Mouse (Mus musculus) intestine, embryonic 15.5 days (tissue): ENCODE data around the gene Stk17b. TPM values are rescaled to one million over a fixed set of nuclear protein-coding genes. Genes with fewer than 3 reads are reported as not detected.
"Not testable (repeated sequence)": the region's sequence is repeated elsewhere in the genome, so short reads cannot be mapped to it uniquely, and the experiment has no call there.

Source experiments
- ATAC-seq: fragments of 200-750 bp; cut with Nextera tagmentation; 2 replicates; pipeline ENCODE4 v1.8.0; 2017; ENCODE audit warnings: moderate TSS enrichment, moderate library complexity
- H3K27ac ChIP-seq: fragments of 300-500 bp; sonication (generic); 2 replicates; pipeline ENCODE4 v1.5.1; 2015; ENCODE audit warnings: mild to moderate bottlenecking, inconsistent platforms
- H3K27me3 ChIP-seq: fragments of 300-500 bp; sonication (generic); replicated peaks from 2 replicates; pipeline ENCODE4 v1.6.1; 2015; ENCODE audit warnings: inconsistent platforms
- H3K36me3 ChIP-seq: fragments of 300-500 bp; sonication (generic); 2 replicates; pipeline ENCODE4 v1.6.1; 2015; ENCODE audit warnings: inconsistent platforms
- H3K4me1 ChIP-seq: fragments of 300-500 bp; sonication (generic); replicated peaks from 2 replicates; pipeline ENCODE4 v1.6.1; 2015; ENCODE audit warnings: inconsistent platforms
- H3K4me2 ChIP-seq: fragments of 300-500 bp; sonication (generic); replicated peaks from 2 replicates; pipeline ENCODE4 v1.6.1; 2015; ENCODE audit warnings: mild to moderate bottlenecking, inconsistent platforms
- H3K4me3 ChIP-seq: fragments of 300-500 bp; sonication (generic); replicated peaks from 2 replicates; pipeline ENCODE4 v1.5.1; 2015; ENCODE audit warnings: inconsistent platforms
- H3K9ac ChIP-seq: fragments of 300-500 bp; sonication (generic); 2 replicates; pipeline ENCODE4 v1.6.1; 2015; ENCODE audit warnings: inconsistent platforms
- H3K9me3 ChIP-seq: fragments of 300-500 bp; sonication (generic); 2 replicates; pipeline ENCODE4 v1.6.1; 2016; ENCODE audit warnings: inconsistent platforms
- WGBS: fragments of 180-500 bp; shearing (Covaris S2); methylation state at CpG from one replicate; pipeline ENCODE4 v1.1.7; 2015; 5-methylcytosine and 5-hydroxymethylcytosine counted together
- polyA plus RNA-seq: library from polyadenylated mRNA; unstranded; fragments of >200 nt; fragmentation: Nextera tagmentation; extraction: Ambion mirVana; gene quantifications from 2 replicates; pipeline ENCODE4 v1.2.1, GENCODE M21; 2015

Gene Stk17b
- polyA plus RNA-seq, 1 experiment from 2014 or later, result 15.4 TPM

DNA sequence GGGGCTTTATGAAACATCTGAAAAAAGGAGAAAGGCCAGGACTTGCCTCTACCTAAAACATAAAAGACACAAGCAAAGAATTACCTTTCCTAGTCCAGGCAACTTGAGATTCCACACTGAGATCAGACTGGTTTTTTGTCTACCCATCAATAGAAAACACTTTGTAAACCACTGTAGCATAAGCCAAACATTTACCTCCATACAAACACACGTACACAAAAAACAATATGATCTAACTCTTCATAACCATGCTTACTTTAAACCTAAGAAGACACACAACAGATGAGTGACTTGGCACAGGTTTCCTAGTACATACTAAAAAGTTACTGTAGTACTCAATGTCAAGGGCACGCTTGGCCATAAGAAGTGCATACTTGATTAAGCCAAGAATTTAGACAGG, 9.5 kb downstream of the Stk17b start:
- H3K27me3 ChIP-seq, result no peaks in the 10 kb centered on the region
- H3K9me3 ChIP-seq, result no peaks in the 10 kb centered on the region
- no peak overlapping the region for H3K9ac ChIP-seq
- no peaks in the 10 kb centered on the region for H3K36me3 ChIP-seq
- no peak overlapping the region for H3K27ac ChIP-seq
- H3K4me2 ChIP-seq, result no peak overlapping the region
- ATAC-seq, result no peak
- 91% methylated on average over 2 of the region's 2 CpGs for WGBS
- H3K4me3 ChIP-seq, result no peak overlapping the region
- H3K4me1 ChIP-seq, result no peaks in the 10 kb centered on the region

DNA sequence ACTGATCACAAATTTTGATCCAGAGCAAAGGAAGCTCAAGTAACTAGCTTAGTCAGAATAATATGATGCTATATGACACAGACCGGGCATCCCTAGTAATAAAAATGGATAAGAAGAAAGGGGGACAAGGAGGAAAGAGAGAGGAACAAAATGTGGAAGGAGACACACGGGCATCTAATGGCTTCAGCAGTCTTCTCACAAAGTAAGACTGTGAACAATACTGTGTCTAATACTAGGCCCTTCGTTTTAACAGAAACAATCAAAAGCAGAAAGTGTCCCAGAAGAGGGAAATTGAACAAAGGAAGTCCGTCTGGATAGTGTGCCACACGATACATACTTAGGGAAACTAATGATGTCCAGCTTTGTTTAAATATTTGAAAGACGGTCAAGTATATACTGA, 10.0 kb downstream of the Stk17b start:
- Histone ChIP-seq H3K4me2 (no peak overlapping the region), H3K9ac (no peak overlapping the region), H3K4me1 (no peaks in the 10 kb centered on the region), H3K9me3 (no peaks in the 10 kb centered on the region), H3K4me3 (no peak overlapping the region), H3K27me3 (no peaks in the 10 kb centered on the region), H3K36me3 (no peaks in the 10 kb centered on the region), H3K27ac (no peak overlapping the region)
- no peak for ATAC-seq
- 73% methylated on average over 6 of the region's 6 CpGs for WGBS

DNA sequence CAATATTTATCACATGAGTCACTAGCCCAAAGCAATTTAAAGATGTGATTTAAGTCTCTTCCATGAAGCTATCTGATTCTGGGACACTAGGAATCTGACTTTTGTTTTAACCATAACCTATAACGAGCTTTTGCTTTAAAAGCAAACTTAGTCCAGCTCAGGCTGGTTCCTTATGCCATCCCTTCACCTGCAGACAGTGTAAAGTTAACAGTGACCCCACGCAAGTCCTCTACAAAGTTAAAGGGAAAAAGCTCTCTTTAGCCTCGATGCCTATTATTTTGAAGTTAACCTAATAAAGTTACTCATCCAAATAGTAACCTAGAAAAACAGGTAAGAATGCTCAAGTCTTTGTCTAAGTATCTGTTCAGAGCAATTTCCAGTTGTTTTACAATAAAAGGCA, 10.5 kb downstream of the Stk17b start:
- no peak for ATAC-seq
- Histone ChIP-seq H3K9me3 (no peaks in the 10 kb centered on the region), H3K36me3 (no peaks in the 10 kb centered on the region), H3K9ac (no peak overlapping the region), H3K4me3 (no peak overlapping the region), H3K27ac (no peak overlapping the region), H3K4me1 (no peaks in the 10 kb centered on the region), H3K27me3 (no peaks in the 10 kb centered on the region), H3K4me2 (no peak overlapping the region)
- WGBS, result 85% methylated on average over 3 of the region's 3 CpGs

DNA sequence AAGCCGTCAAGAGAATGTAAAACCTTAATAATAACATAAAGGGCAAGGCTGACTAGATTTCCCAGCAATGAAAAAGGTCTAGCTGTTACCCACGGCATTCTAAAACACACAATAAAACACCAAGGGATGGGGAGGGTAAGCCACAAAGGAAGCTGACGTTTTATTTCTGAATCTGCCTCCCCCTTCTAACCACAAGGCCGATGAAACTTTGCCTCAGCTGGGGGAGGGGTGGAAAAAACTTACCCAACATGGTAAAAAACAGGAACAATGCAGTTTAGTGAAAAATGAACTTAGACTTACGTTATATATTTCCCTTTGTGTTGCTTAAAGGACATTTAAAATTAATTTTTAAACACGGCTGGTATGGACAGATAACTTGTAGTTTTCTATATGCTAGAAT, 11.0 kb downstream of the Stk17b start:
- no peaks in the 10 kb centered on the region for H3K4me1 ChIP-seq
- H3K36me3 ChIP-seq, result no peaks in the 10 kb centered on the region
- H3K27me3 ChIP-seq, result no peaks in the 10 kb centered on the region
- no peak overlapping the region for H3K4me3 ChIP-seq
- H3K4me2 ChIP-seq, result no peak overlapping the region
- no peaks in the 10 kb centered on the region for H3K9me3 ChIP-seq
- no peak overlapping the region for H3K27ac ChIP-seq
- no peak for ATAC-seq
- no peak overlapping the region for H3K9ac ChIP-seq
- WGBS, result 69% methylated on average over 6 of the region's 6 CpGs

DNA sequence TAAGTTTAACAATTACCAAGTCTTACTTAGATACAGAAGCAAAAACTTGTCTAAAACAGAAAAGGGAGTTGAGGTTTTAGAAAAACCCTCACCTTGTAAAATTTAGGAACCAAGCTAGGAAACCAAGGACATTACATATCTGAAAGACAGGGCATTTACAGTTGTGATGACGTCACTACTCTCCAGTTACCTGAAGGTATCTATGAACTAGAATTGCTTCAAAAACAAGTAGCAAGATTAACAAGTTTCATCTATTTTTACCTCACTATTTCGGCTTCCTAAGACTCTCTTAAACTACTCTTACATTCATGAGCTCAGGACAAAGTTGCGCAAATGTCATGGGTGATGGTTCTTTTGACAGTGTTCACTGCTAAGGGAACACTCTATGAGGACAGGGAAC, 12.1 kb downstream of the Stk17b start:
- Histone ChIP-seq H3K4me2 (no peak overlapping the region), H3K36me3 (no peaks in the 10 kb centered on the region), H3K27me3 (no peaks in the 10 kb centered on the region), H3K9ac (no peak overlapping the region), H3K4me1 (no peaks in the 10 kb centered on the region), H3K9me3 (no peaks in the 10 kb centered on the region), H3K27ac (no peak overlapping the region), H3K4me3 (no peak overlapping the region)
- no peak for ATAC-seq
- WGBS, result 91% methylated on average over 3 of the region's 3 CpGs

DNA sequence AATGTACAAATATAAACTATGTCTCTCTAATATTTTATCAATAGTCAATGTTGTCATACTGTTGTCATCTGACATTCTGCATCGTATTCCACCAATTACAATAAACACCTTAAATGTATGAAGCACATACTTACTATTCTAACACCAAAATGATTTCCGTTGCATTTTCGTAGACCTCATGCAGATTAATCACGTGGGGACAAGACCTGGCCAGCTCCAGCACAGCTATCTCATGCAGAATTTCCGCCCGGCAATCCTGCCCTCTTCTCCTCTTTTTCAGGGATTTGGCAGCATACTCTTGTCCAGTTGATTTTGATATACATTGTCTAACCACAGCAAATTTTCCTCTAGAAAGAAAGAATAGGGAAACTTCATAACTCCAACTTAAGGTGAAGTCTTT, 13.5 kb downstream of the Stk17b start:
- Histone ChIP-seq H3K27ac (no peak overlapping the region), H3K9me3 (no peaks in the 10 kb centered on the region), H3K27me3 (no peaks in the 10 kb centered on the region), H3K4me2 (no peak overlapping the region), H3K4me3 (no peak overlapping the region), H3K9ac (no peak overlapping the region), H3K36me3 (no peaks in the 10 kb centered on the region), H3K4me1 (no peaks in the 10 kb centered on the region)
- no peak for ATAC-seq
- 94% methylated on average over 6 of the region's 6 CpGs for WGBS

DNA sequence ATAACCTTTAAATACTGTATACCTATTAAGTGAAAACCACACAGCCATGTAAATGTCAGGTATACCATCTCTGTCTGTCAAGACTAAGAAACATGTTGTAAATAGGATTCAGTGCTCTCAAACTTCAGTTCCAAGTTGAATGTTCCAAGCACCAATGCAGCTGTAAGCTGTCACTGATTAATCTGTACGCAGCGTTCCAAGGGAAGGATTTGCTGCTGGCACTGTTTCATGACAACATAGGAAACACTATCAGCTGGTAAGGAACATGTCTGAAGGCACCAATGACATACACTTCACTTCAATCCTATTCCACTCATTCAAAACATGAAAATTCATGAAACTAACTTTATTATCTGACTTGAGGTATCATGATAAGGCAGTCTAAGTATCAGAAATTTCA, 18.9 kb downstream of the Stk17b start:
- H3K27ac ChIP-seq, result no peak overlapping the region
- H3K4me2 ChIP-seq, result no peak overlapping the region
- no peaks in the 10 kb centered on the region for H3K27me3 ChIP-seq
- H3K4me1 ChIP-seq, result no peaks in the 10 kb centered on the region
- no peak overlapping the region for H3K4me3 ChIP-seq
- no peak for ATAC-seq
- H3K36me3 ChIP-seq, result 0 out of 2 replicates have a peak, but pooled peaks cover 3% of the 10 kb centered on the region
- no peaks in the 10 kb centered on the region for H3K9me3 ChIP-seq
- WGBS, result 68% methylated on average over 2 of the region's 2 CpGs
- no peak overlapping the region for H3K9ac ChIP-seq

DNA sequence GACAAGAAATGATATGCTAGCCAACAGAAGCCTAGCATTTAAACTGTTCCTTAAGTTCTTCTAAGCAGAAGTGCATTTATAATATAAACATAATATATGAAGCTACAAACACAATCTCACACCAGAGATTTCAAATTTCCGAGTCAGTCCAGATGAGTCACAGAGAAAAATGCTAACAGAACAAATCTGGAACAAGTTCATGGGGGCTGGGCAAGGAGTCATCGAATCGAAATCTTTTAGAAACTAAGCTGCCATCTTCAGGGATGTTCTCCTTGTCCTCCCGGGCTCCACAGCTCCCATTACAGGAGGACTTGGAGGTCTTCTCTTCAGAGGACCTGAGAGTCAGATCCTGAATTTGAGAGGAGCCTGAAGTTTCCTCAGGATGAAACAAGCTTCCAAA, 27.7 kb downstream of the Stk17b start:
- ATAC-seq, result no peak
- no peak overlapping the region for H3K9ac ChIP-seq
- H3K4me2 ChIP-seq, result no peak overlapping the region
- no peaks in the 10 kb centered on the region for H3K9me3 ChIP-seq
- H3K4me3 ChIP-seq, result no peak overlapping the region
- no peak overlapping the region for H3K27ac ChIP-seq
- H3K4me1 ChIP-seq, result no peaks in the 10 kb centered on the region
- WGBS, result 74% methylated on average over 4 of the region's 4 CpGs
- no peaks in the 10 kb centered on the region for H3K27me3 ChIP-seq
- no peaks in the 10 kb centered on the region for H3K36me3 ChIP-seq

DNA sequence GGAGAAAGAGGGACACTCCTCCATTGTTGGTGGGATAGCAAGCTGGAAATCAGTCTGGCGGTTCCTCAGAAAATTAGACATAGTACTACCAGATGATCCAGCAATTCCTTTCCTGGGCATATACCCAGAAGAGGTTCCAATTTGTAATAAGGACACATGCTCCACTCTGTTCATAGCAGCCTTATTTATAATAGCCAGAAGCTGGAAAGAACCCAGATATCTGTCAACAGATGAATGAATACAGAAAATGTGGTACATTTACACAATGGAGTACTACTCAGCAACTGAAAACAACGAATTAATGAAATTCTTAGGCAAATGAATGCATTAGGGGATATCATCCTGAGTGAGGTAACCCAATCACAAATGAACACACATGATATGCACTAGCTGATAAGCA, 31.5 kb downstream of the Stk17b start:
- not testable (repeated sequence) for ATAC-seq, H3K36me3 ChIP-seq, H3K4me3 ChIP-seq, H3K4me1 ChIP-seq, H3K4me2 ChIP-seq, H3K9me3 ChIP-seq, H3K27ac ChIP-seq, H3K9ac ChIP-seq, H3K27me3 ChIP-seq
- 92% methylated on average over 2 of the region's 2 CpGs for WGBS

DNA sequence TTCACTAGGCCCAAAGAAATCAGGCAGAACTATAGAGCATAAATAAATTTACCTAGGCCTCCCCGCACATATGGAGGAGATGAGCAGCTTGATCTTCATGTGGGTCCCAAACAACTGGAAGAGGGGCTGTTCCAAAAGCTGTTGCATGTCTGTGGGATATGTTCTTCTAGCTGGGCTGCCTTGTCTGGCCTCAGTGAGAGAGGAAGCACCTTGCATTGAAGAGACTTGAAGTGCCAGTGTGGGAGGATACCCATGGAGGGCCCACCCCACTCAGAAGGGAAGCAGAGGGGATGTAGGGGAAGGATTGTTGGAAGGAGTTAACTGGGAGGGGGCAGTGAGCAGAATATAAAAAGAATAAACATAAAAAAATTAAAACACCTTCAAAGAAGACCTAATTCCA, 33.9 kb downstream of the Stk17b start:
- H3K27me3 ChIP-seq, result no peaks in the 10 kb centered on the region
- H3K4me1 ChIP-seq, result no peaks in the 10 kb centered on the region
- H3K36me3 ChIP-seq, result no peaks in the 10 kb centered on the region
- H3K27ac ChIP-seq, result no peak overlapping the region
- no peaks in the 10 kb centered on the region for H3K9me3 ChIP-seq
- WGBS, result 77% methylated on average over 1 of the region's 1 CpGs
- H3K4me3 ChIP-seq, result no peak overlapping the region
- no peak for ATAC-seq
- H3K9ac ChIP-seq, result no peak overlapping the region
- no peak overlapping the region for H3K4me2 ChIP-seq

DNA sequence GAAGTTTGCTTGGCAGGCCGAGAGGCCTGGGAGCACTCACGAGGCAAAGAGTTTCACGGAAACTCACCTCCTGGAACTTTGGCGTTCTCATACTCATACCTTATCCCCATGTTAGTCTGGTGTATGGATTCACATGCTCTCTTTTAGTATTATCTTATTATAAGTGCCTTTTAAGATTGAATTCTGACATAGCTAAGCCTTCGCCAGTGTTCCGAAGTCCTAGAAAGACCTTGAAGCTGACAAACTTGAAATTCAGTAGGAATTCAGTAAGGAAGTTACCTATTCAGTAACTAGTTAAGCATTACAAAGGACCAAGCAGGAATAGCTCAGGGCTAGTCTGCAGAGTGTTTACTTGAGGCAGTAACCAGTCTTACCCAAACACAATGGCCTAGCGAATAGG, 34.3 kb downstream of the Stk17b start:
- not testable (repeated sequence) for H3K4me3 ChIP-seq, H3K4me2 ChIP-seq, H3K9me3 ChIP-seq, H3K9ac ChIP-seq, H3K4me1 ChIP-seq, H3K27me3 ChIP-seq, H3K36me3 ChIP-seq, ATAC-seq, H3K27ac ChIP-seq
- WGBS, result 90% methylated on average over 7 of the region's 7 CpGs

DNA sequence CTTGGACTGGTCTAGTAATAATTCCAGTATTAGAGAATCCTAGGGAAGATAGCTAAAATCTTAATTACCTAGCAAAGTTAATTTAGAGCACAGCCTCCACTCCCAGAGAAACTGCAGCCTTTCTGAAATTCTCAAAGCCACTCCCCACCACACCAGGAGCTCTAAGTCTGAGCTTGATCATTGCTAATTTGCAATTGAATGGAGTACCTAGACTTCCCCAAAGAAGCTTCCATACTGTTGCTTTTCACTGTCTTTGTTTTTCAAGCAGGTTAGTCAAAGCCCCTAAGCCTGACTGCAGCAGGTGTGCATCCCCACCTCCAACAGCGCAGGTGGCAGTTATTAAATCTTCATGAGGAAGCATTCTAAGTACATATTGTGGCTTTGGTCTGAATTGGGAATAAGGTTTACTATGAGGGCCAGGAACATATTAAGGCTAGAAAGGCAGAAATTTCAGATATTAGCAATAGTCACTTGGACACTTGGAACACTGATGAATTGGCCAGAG, 35.1 kb downstream of the Stk17b start:
- H3K4me2 ChIP-seq, H3K4me1 ChIP-seq, H3K4me3 ChIP-seq, ATAC-seq, H3K9ac ChIP-seq, H3K27ac ChIP-seq, H3K36me3 ChIP-seq, H3K9me3 ChIP-seq, H3K27me3 ChIP-seq: not testable (repeated sequence)
- WGBS, result 88% methylated on average over 1 of the region's 1 CpGs

DNA sequence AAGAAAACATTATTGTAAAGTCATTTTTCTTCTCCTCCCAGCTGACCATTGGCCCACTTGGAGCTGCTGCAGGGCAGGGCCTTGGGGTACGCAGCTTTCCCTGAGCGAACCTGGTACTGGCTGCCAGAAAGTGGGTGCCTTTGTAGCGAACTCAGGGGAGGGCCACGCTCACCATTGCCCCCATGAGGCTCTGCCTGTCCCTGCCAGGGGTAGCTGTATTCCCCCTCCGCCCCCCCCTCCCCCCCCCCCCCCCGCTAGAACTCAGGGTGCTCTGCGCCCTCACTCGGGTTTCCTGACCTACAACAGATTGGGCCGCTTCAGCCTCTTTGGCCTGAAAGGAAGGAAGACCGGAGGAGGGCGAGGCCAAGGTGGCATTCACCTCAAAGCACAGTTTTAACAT, 36.5 kb downstream of the Stk17b start:
- H3K9ac ChIP-seq, result no peak overlapping the region
- WGBS, result 45% methylated on average over 10 of the region's 11 CpGs
- H3K4me3 ChIP-seq, result no peak overlapping the region
- no peaks in the 10 kb centered on the region for H3K27me3 ChIP-seq
- no peak overlapping the region for H3K4me2 ChIP-seq
- H3K27ac ChIP-seq, result no peak overlapping the region
- H3K9me3 ChIP-seq, result no peaks in the 10 kb centered on the region
- ATAC-seq, result no peak
- no peaks in the 10 kb centered on the region for H3K36me3 ChIP-seq
- H3K4me1 ChIP-seq, result no peaks in the 10 kb centered on the region

DNA sequence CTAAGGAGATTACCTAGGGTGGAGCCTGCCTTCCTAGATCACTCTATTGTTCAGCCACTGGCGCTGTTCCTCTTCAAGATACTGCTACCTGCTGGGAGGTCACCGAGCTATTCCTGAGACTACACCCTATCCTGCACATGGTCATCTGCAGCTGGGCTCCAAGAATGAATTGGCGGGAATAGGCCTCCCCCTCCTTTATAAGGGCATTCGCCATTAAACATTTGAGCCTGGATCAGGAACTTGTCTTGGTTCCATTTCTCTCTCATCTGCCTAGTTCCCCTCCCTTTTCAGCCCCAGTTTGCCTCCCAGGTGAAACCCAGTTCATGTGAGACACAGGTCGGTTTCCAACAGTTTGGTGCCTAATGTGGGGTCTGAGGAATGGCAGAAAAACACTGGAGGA, 39.0 kb downstream of the Stk17b start:
- H3K36me3 ChIP-seq, result no peaks in the 10 kb centered on the region
- no peak overlapping the region for H3K4me2 ChIP-seq
- H3K4me1 ChIP-seq, result no peaks in the 10 kb centered on the region
- H3K9me3 ChIP-seq, result no peaks in the 10 kb centered on the region
- H3K27ac ChIP-seq, result no peak overlapping the region
- no peak overlapping the region for H3K9ac ChIP-seq
- ATAC-seq, result no peak
- WGBS, result 82% methylated on average over 5 of the region's 5 CpGs
- H3K4me3 ChIP-seq, result no peak overlapping the region
- no peaks in the 10 kb centered on the region for H3K27me3 ChIP-seq
